Mouse (Mus musculus): ENCODE measurements around the gene Slc9a9.

- TF ChIP-seq POLR2A (IDR thresholded peaks at IDR 0.05; ENCODE audit: insufficient read depth, low read depth, low read length) (no peak), CTCF (IDR thresholded peaks at IDR 0.05; ENCODE audit: insufficient read depth, low read depth, low read length) (no peak)
Observed at GRCm38 (mm10) chr9:94748503-94748902, 78.8 kb downstream of the Slc9a9 start.

All from olfactory bulb, adult 2 months (tissue).